Mouse (Mus musculus): ENCODE measurements around the gene Rap1gap. TPM values are rescaled to one million over a fixed set of nuclear protein-coding genes. Genes with fewer than 3 reads are reported as not detected.

Rap1gap gene
- total RNA-seq, 2 experiments from 2014 or later = 14.2 to 14.8 TPM

DNA sequence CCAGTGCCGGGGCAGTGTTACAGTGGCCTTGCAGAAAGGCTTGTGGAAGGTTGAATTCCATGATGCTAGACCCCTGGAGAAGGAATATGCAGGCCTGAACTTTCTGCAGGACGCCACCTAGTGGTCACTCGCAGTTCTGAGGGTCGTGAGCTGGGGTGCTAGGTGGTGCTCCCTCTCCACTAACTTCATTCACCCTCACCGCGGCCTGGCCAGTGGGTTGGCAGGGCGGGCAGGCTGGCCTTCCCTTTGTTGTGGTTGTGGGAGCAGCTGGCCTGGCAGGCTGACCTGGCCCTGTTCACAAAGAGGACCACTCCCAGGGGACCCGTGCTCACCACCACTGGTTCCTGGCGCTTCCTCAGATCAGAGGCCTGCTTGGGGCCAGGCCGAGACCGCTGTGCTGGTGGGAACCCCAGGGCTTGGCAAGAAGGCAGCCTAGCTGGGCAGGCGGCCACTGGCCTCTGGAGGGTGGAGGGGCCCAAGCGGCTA lies 80.0 kb downstream of the Rap1gap start:
- DNase-seq = peak; percentile 35 to 42

DNA sequence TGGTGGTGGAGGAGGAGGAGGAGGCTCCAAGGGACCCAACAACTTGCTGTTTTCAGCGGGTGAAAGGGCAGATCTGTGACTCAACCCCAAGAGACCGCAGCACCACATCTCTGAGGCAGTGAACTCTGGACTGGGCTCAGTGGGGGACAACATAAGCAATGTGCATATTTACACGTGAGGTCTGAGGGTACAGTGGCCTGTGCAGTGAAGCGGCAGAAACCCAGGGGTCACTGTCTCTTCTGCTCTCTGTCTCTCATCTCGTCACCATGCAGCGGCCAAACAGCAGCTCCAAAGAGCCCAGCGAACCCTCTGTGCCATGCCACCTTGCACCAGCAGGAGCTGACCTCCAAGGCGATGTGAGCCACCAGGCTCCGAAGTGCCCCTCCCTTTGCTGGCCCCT lies 82.6 kb downstream of the Rap1gap start:
- no peak for DNase-seq

- no peak for DNase-seq
Observed at GRCm38 (mm10) chr4:137747590-137747989, 83.1 kb downstream of the Rap1gap start.

DNA sequence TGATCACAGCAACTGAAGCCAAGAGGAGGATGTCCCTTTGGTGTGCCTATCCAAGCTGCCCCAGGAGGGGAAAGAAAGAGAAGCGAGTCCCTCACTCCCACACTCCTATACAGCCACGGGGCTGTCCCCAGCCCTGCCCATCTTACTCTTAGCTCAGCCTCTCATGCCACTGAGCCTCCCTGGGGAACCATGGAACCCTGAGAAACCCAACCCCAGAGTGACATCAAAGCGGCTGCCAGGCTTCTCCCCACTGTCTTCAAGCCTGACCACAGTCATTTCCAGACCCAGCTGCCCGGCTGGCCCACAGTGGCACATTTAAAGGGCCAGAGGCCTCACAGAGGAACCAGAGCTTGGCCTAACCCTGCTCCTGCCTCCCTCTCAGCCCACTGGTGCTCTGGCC lies 84.2 kb downstream of the Rap1gap start:
- no peak for DNase-seq

DNA sequence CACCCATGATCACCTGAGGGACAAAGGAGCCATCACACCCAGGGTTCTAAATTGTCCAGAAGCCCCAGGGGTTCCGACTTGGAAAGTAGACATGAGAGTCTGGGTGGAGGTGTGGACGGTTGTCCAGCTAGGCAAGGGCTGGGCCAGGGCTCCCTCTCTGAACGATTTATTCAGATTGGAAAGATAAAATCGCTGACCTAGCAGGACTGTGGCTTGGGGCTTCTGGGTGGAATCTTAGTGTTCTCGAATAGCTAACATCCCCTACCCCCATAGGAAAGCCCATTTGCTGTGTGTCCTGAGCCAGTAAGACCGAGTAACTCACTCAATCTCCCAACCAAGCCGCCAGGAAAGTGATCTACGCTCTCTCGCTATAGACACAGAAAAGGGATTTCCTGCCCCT lies 85.2 kb downstream of the Rap1gap start:
- no peak for DNase-seq

DNA sequence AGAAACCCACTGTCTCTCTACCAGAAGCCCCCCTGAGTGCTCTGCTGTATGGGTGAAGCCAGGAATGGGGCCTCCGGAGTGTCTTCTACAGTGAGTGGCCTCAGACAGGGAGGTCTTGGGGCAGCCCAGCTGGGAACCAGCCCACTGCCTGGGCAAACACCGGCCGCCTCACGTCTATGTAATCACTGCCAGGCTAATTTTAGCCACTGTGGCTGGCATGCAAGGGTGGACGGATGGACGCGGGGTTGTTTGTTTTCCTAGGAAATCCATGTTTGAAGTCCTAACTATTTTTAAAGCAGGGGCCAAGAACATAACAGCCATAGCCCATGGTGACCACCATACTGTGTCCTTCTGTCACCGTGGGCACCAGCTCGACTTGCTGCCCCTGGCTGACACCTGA lies 85.6 kb downstream of the Rap1gap start:
- peak; percentile 50 to 54 for DNase-seq

DNA sequence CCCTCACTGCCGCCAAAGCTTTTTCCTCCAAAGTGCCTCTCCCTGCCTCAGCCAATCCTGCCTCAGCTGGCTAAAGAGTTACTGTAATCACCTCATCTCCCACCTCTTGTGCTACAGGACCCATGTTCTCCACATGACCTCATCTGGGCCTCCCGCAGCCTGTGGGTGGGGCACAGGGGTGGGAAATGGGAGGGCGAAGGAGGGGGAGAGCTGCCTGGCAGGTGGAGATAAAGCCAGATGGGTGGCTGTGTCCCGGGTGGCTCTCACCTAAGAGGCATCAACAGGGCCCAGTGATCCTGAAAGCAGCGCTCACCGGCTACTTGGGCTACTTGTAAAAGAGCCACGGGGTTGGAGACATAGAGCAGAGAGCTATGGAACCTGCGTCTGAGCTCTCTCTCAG lies 86.8 kb downstream of the Rap1gap start:
- DNase-seq = no peak

DNA sequence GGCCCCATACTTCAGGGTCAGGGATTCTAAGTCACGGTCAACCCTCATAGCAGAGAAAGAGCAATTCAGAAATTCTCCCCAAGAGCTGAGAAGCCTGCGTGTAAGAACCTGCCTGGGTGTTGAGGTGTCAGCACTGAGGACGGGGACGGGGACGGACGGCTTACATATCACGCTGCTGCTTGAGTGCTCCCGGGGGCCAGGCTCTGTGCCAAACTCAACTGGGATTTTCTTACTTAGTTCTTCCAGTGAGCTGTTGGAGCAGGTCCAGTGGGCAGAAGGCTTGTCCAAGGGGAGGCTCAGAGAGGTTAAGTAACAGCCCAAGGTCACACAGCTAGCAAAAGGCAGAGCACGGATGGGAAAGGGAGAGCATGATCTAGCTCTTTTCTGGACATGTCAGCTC lies 87.2 kb downstream of the Rap1gap start:
- DNase-seq = no peak

DNA sequence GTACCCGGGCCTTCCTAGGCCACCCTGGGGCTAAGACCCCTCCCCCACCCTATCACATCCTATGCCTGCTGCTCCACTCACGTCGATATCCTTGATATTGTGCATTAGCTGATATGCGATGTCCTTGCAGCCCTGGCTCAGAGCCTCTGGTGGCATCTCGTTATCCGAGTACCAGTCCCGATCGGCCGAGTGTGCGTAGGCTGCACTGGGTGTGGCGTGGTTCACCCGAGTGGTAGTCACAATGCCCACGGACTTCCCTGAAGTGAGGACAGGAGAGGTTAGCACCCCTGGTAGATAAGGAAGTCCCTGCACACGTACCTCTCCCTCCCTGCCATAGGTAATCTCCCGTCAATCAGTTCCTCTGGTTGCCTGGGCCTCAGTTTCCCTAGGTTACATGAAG lies 87.9 kb downstream of the Rap1gap start:
- DNase-seq = no peak

GRCm38 (mm10) chr4:137753199-137753598 lies 88.7 kb downstream of the Rap1gap start:
- DNase-seq = no peak

- no peak for DNase-seq
Observed at GRCm38 (mm10) chr4:137754446-137754845, 89.9 kb downstream of the Rap1gap start.

DNA sequence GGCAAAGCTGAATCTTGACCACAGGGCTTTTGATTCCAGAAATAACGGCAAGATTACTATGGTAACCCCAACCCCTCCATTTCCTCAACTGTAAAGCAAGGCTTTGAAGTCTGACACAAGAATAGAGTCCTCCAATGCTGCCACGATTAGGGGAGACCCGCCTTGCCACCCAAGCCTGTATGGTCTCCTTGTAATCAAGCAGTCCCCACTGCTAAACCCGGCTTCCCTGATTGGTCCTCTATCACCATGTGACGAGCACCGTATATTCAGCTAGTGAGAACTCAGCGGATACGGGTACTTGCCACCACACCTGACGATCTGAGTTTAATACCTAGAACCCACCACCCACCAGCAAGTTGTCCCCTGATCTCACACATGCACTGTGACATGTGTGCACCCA lies 98.4 kb downstream of the Rap1gap start:
- no peak for DNase-seq

GRCm38 (mm10) chr4:137763920-137764495 lies 99.5 kb downstream of the Rap1gap start:
- peak in 1 of 2 experiments; percentile 57 for DNase-seq

GRCm38 (mm10) chr4:137764621-137765020 lies 100.1 kb downstream of the Rap1gap start:
- DNase-seq = no peak

GRCm38 (mm10) chr4:137765554-137765971 lies 101.0 kb downstream of the Rap1gap start:
- DNase-seq = peak in 1 of 2 experiments; percentile 47

DNA sequence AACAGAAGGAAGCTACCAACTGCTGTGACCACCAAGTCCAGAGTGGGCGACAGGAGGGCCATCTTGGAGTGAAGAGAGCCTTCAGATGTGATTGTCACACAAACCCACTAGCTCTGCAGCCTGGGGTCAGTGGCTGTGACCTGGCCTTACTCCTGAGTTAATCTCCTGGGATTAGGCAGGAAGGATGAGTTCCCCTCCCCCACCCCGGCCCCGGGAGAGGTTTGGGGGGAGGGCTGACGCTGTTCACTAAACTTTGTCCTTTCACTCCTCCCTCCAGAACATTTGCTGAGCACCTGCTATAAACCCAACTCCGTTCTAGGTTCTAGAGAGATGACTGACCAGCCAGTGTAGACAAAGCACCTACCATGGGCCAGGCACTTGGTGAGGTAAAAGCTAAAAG lies 101.8 kb downstream of the Rap1gap start:
- DNase-seq = no peak

- peak; percentile 39 to 44 for DNase-seq
Observed at GRCm38 (mm10) chr4:137768381-137768780, 103.9 kb downstream of the Rap1gap start.

DNA sequence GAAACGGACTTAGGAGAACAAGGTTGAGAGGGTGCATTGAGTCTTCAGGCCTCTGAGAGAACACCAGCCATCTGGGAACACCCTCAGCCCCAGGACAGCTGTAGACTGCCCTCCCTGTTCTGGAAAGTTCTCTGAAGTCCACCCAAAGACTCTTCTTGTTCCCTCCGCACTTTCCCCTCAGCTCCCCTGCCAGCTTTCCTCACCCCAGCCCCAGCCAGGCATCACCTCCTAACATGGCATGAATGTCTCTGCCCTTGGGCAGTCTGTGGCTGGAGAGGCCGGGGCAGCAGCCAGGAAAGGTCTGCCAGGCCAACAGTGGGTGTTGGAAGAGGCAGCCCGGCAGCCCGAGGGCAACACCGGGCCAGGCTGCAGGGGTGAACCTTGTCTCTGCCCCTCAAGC lies 104.3 kb downstream of the Rap1gap start:
- DNase-seq = peak; percentile 69 to 81

GRCm38 (mm10) chr4:137769635-137770034 lies 105.1 kb downstream of the Rap1gap start:
- peak; percentile 73 to 88 for DNase-seq

- DNase-seq = peak; percentile 62 to 80
Observed at GRCm38 (mm10) chr4:137770901-137771612, 106.5 kb downstream of the Rap1gap start.

DNA sequence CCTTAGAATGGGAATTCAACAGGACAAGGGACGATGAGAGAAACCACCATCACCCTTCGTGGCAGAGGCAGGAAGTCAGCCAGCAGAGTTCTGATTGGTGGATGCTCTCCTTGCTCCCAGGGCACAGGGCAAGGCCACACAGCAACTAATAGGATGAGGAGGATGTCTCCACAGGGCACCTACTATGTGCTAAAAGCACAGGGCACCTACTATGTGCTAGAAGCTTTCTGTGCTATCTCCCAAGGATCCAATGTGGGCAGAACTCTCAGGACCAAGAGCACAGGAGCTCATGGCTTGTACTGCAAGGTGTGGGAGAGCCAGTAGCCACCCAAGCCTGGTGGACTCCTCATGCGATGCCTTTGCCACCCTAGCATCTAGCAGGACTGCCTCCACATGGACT lies 107.2 kb downstream of the Rap1gap start:
- no peak for DNase-seq

DNA sequence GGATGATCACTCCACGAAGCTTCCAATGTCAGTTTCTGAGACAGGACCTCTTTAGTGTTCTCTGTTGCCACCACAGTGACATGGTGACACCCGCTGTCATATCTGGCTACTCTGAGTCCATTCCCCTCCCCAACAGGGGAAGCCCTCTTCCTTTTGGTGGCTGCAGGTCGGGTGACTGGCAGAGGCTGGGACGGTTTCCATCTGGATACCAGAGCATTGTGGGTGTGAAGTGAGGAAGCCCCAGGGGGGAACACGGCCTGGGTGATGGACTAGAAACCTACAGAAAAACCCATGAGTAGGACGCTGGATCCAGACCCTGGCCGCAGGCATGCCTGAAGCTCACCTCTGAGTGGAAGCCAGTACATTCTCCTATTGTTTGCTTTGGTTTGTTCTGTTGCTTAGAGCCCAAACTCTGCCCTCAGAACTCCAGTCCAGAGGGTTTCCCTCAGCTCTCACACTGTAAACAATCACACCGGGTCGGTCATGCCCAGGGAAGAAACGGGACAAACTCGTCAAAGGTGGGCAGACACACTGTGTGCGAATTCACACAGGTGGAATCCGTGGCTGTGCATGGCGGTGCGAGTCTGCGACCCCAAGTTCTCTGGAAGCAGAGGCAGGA lies 108.0 kb downstream of the Rap1gap start:
- DNase-seq = no peak

DNA sequence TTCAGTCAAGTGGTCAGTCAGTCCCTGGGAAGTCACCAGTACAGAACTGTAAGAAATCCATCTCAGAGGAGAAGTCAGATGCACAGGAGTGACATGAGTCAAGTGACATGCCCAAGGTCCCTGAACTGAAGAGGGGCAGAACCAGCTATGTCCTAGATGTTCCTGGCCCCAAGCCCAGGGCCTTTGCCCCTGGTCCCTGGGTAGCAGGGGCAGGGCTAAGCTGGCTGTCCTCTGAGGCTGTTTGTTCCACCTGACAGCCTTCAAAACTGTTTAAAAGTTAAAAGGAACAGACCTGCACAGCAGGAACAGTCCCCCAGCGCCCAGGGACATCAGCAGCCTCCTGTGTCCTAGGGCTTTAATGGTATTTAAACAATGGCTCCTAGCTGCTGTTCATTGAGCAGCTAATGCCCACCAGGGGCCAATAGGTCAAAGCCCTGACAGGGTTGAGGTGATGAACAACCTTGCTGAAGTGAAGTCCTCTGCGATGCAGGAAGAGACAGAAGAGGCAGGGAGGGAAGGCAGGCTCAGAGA lies 108.9 kb downstream of the Rap1gap start:
- DNase-seq = no peak
